Mouse (Mus musculus): ENCODE results near the gene Dolk. TPM values are rescaled to one million over a fixed set of nuclear protein-coding genes. Genes with fewer than 3 reads are reported as not detected.
A peak's percentile ranks its signal among the peaks of the same experiment; 100 is the strongest.

Dolk gene
- polyA plus RNA-seq, 1 experiment from 2014 or later: 39.4 TPM

GRCm38 (mm10) chr2:30247681-30248080, 38.5 kb downstream of the Dolk start:
- H3K9me3 ChIP-seq (ENCODE audit: control insufficient read depth, low read length): no peaks in the 10 kb centered on the region
- 68% methylated on average over 4 of the region's 4 CpGs for WGBS
- H3K9ac ChIP-seq (replicated peaks; ENCODE audit: low read depth, low read length): no peak overlapping the region
- no peak overlapping the region for H3K4me2 ChIP-seq (ENCODE audit: low read depth, low read length)
- no peak overlapping the region for H3K27ac ChIP-seq (ENCODE audit: low read depth, low read length)
- H3K36me3 ChIP-seq (ENCODE audit: control insufficient read depth, insufficient read depth, low read length): peaks cover 21% of the 10 kb centered on the region
- no peaks in the 10 kb centered on the region for H3K4me1 ChIP-seq (ENCODE audit: control insufficient read depth, insufficient read depth, low read length)
- no peaks in the 10 kb centered on the region for H3K27me3 ChIP-seq (ENCODE audit: control insufficient read depth, insufficient read depth, low read length)
- no peak for ATAC-seq (ENCODE audit: low read depth)
- no peak overlapping the region for H3K4me3 ChIP-seq (ENCODE audit: low read depth, low read length)

GRCm38 (mm10) chr2:30247036-30247435, 39.1 kb downstream of the Dolk start:
- Histone ChIP-seq H3K4me2 (ENCODE audit: low read depth, low read length) (no peak overlapping the region), H3K9ac (replicated peaks; ENCODE audit: low read depth, low read length) (no peak overlapping the region), H3K4me1 (ENCODE audit: control insufficient read depth, insufficient read depth, low read length) (no peaks in the 10 kb centered on the region), H3K4me3 (ENCODE audit: low read depth, low read length) (no peak overlapping the region), H3K27me3 (ENCODE audit: control insufficient read depth, insufficient read depth, low read length) (no peaks in the 10 kb centered on the region), H3K36me3 (ENCODE audit: control insufficient read depth, insufficient read depth, low read length) (peaks cover 21% of the 10 kb centered on the region), H3K27ac (ENCODE audit: low read depth, low read length) (no peak overlapping the region), H3K9me3 (ENCODE audit: control insufficient read depth, low read length) (no peaks in the 10 kb centered on the region)
- 98% methylated on average over 5 of the region's 5 CpGs for WGBS
- ATAC-seq (ENCODE audit: low read depth): no peak

GRCm38 (mm10) chr2:30244595-30245178, 41.4 kb downstream of the Dolk start:
- Histone ChIP-seq H3K27me3 (ENCODE audit: control insufficient read depth, insufficient read depth, low read length) (no peaks in the 10 kb centered on the region), H3K9me3 (ENCODE audit: control insufficient read depth, low read length) (no peaks in the 10 kb centered on the region), H3K4me2 (ENCODE audit: low read depth, low read length) (no peak overlapping the region), H3K27ac (ENCODE audit: low read depth, low read length) (no peak overlapping the region), H3K9ac (replicated peaks; ENCODE audit: low read depth, low read length) (no peak overlapping the region), H3K36me3 (ENCODE audit: control insufficient read depth, insufficient read depth, low read length) (peaks cover 32% of the 10 kb centered on the region), H3K4me3 (ENCODE audit: low read depth, low read length) (no peak overlapping the region), H3K4me1 (ENCODE audit: control insufficient read depth, insufficient read depth, low read length) (0 out of 2 replicates have a peak, but pooled peaks cover 2% of the 10 kb centered on the region)
- ATAC-seq (ENCODE audit: low read depth): no peak
- 84% methylated on average over 7 of the region's 7 CpGs for WGBS

GRCm38 (mm10) chr2:30243391-30243790, 42.7 kb downstream of the Dolk start:
- Histone ChIP-seq H3K9me3 (ENCODE audit: control insufficient read depth, low read length) (no peaks in the 10 kb centered on the region), H3K27me3 (ENCODE audit: control insufficient read depth, insufficient read depth, low read length) (no peaks in the 10 kb centered on the region), H3K27ac (ENCODE audit: low read depth, low read length) (no peak overlapping the region), H3K4me2 (ENCODE audit: low read depth, low read length) (no peak overlapping the region), H3K9ac (replicated peaks; ENCODE audit: low read depth, low read length) (no peak overlapping the region), H3K4me3 (ENCODE audit: low read depth, low read length) (no peak overlapping the region), H3K36me3 (ENCODE audit: control insufficient read depth, insufficient read depth, low read length) (peaks cover 24% of the 10 kb centered on the region), H3K4me1 (ENCODE audit: control insufficient read depth, insufficient read depth, low read length) (peaks cover 12% of the 10 kb centered on the region)
- no peak for ATAC-seq (ENCODE audit: low read depth)
- 83% methylated on average over 4 of the region's 4 CpGs for WGBS

GRCm38 (mm10) chr2:30242509-30242908, 43.6 kb downstream of the Dolk start:
- Histone ChIP-seq H3K27ac (ENCODE audit: low read depth, low read length) (no peak overlapping the region), H3K4me3 (ENCODE audit: low read depth, low read length) (no peak overlapping the region), H3K9me3 (ENCODE audit: control insufficient read depth, low read length) (no peaks in the 10 kb centered on the region), H3K36me3 (ENCODE audit: control insufficient read depth, insufficient read depth, low read length) (peaks cover 18% of the 10 kb centered on the region), H3K4me2 (ENCODE audit: low read depth, low read length) (no peak overlapping the region), H3K27me3 (ENCODE audit: control insufficient read depth, insufficient read depth, low read length) (no peaks in the 10 kb centered on the region), H3K9ac (replicated peaks; ENCODE audit: low read depth, low read length) (no peak overlapping the region), H3K4me1 (ENCODE audit: control insufficient read depth, insufficient read depth, low read length) (peaks cover 13% of the 10 kb centered on the region)
- 33% methylated on average over 4 of the region's 4 CpGs for WGBS
- ATAC-seq (ENCODE audit: low read depth): no peak

DNA sequence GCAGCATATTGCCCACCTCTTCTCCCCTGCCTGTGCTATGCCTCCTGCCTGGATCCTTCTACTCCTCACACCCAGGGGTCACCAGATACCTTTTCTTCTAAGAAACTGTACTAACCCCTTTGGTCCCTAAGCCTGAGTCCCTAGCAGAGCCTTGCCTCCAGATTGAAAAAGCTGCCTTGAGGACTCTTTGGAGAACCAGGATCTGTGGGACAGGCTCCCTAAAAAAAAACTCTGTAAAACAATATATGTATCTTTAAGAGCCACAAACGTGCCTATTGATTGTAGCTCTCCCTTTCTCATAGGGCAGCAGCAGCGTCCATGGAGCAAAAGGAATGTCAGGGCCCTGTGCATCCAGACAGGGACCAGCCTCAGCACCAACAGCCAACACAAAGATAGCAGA, 45.9 kb downstream of the Dolk start, which contains the start of gene Gm28035:
Gene Gm28035, plus strand, starts transcription at position 301 of the 400 bp plus-strand sequence.
- Histone ChIP-seq H3K27ac (ENCODE audit: low read depth, low read length) (no peak within 1 kb of the TSS), H3K27me3 (ENCODE audit: control insufficient read depth, insufficient read depth, low read length) (no peaks in the 10 kb centered on the region), H3K9me3 (ENCODE audit: control insufficient read depth, low read length) (no peaks in the 10 kb centered on the region), H3K4me1 (ENCODE audit: control insufficient read depth, insufficient read depth, low read length) (peaks cover 18% of the 10 kb centered on the region), H3K36me3 (ENCODE audit: control insufficient read depth, insufficient read depth, low read length) (peaks cover 18% of the 10 kb centered on the region), H3K9ac (replicated peaks; ENCODE audit: low read depth, low read length) (no peak within 1 kb of the TSS), H3K4me3 (ENCODE audit: low read depth, low read length) (no peak within 1 kb of the TSS), H3K4me2 (ENCODE audit: low read depth, low read length) (peak within 1 kb of the TSS; percentile 91; the same call in 1 of the 2 replicates)
- no peak for ATAC-seq (ENCODE audit: low read depth)
- 87% methylated on average over 2 of the region's 2 CpGs for WGBS

DNA sequence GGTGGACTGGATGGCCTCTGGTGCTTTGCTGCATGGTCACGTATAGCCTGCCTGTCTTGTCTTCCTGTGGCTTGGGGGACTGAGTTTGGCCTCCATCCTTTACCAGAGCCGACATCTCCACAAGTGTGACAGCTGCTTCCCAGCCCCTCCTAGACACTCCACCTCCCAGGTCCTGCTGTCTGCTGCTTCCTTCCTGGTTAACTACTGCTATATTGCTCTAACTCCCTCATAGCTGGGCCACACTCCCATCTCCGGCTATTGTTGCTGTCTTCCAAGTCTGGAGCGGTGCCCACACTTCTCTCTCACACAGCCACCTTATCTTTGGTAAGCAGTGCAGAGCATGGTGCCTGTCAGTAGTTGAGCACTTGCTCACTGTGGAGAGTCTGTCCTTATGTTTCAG, 46.4 kb downstream of the Dolk start:
- no peak for ATAC-seq (ENCODE audit: low read depth)
- 80% methylated on average over 4 of the region's 4 CpGs for WGBS
- H3K4me2 ChIP-seq (ENCODE audit: low read depth, low read length): no peak overlapping the region
- peaks cover 18% of the 10 kb centered on the region for H3K4me1 ChIP-seq (ENCODE audit: control insufficient read depth, insufficient read depth, low read length)
- H3K27ac ChIP-seq (ENCODE audit: low read depth, low read length): no peak overlapping the region
- H3K4me3 ChIP-seq (ENCODE audit: low read depth, low read length): no peak overlapping the region
- H3K36me3 ChIP-seq (ENCODE audit: control insufficient read depth, insufficient read depth, low read length): peaks cover 18% of the 10 kb centered on the region
- H3K9me3 ChIP-seq (ENCODE audit: control insufficient read depth, low read length): no peaks in the 10 kb centered on the region
- H3K9ac ChIP-seq (replicated peaks; ENCODE audit: low read depth, low read length): no peak overlapping the region
- no peaks in the 10 kb centered on the region for H3K27me3 ChIP-seq (ENCODE audit: control insufficient read depth, insufficient read depth, low read length)

GRCm38 (mm10) chr2:30238906-30239465, 47.1 kb downstream of the Dolk start:
- Histone ChIP-seq H3K9ac (replicated peaks; ENCODE audit: low read depth, low read length) (peak overlapping the region; percentile 93; the same call in 1 of the 2 replicates), H3K4me1 (ENCODE audit: control insufficient read depth, insufficient read depth, low read length) (peaks cover 18% of the 10 kb centered on the region), H3K36me3 (ENCODE audit: control insufficient read depth, insufficient read depth, low read length) (peaks cover 18% of the 10 kb centered on the region), H3K27me3 (ENCODE audit: control insufficient read depth, insufficient read depth, low read length) (no peaks in the 10 kb centered on the region), H3K27ac (ENCODE audit: low read depth, low read length) (no peak overlapping the region), H3K4me2 (ENCODE audit: low read depth, low read length) (peak overlapping the region; percentile 91), H3K4me3 (ENCODE audit: low read depth, low read length) (peak overlapping the region; percentile 92), H3K9me3 (ENCODE audit: control insufficient read depth, low read length) (no peaks in the 10 kb centered on the region)
- ATAC-seq (ENCODE audit: low read depth): no peak
- WGBS: 83% methylated on average over 3 of the region's 3 CpGs

GRCm38 (mm10) chr2:30237881-30238280, 48.3 kb downstream of the Dolk start:
- ATAC-seq (ENCODE audit: low read depth): peak; percentile 87

More at GRCm38 (mm10) chr2:30237881-30238280, 48.3 kb downstream of the Dolk start:
- H3K4me1 ChIP-seq (ENCODE audit: control insufficient read depth, insufficient read depth, low read length): peaks cover 18% of the 10 kb centered on the region
- H3K9ac ChIP-seq (replicated peaks; ENCODE audit: low read depth, low read length): peak overlapping the region; percentile 93
- H3K4me2 ChIP-seq (ENCODE audit: low read depth, low read length): peak overlapping the region; percentile 91
- H3K4me3 ChIP-seq (ENCODE audit: low read depth, low read length): peak overlapping the region; percentile 92
- peaks cover 11% of the 10 kb centered on the region; the same call in 1 of the 2 replicates for H3K36me3 ChIP-seq (ENCODE audit: control insufficient read depth, insufficient read depth, low read length)
- no peaks in the 10 kb centered on the region for H3K27me3 ChIP-seq (ENCODE audit: control insufficient read depth, insufficient read depth, low read length)
- peak overlapping the region; percentile 91 for H3K27ac ChIP-seq (ENCODE audit: low read depth, low read length)
- no peaks in the 10 kb centered on the region for H3K9me3 ChIP-seq (ENCODE audit: control insufficient read depth, low read length)
- under 1% methylated on average over 33 of the region's 42 CpGs for WGBS
